Mouse (Mus musculus) forebrain, embryonic 13.5 days (tissue): ENCODE measurements at regions not wholly inside any gene's neighbourhood (a gene's known extent, or its start where the extent isn't known, plus 50 kb on each side); places are given as distances from the start of the nearest gene placed in this dataset.
A peak's percentile ranks its signal among the peaks of the same experiment; 100 is the strongest.

Experiments
- ATAC-seq: fragments of 200-750 bp; cut with Nextera tagmentation; 2 replicates; pipeline ENCODE4 v1.8.0; 2017
- H3K27ac ChIP-seq: fragments of 300-500 bp; sonication (generic); 2 replicates; pipeline ENCODE4 v1.5.1; 2015; ENCODE audit warnings: inconsistent platforms, mild to moderate bottlenecking, moderate library complexity
- H3K27me3 ChIP-seq: fragments of 300-500 bp; sonication (generic); 2 replicates; pipeline ENCODE4 v1.6.1; 2015; ENCODE audit warnings: mild to moderate bottlenecking, inconsistent platforms
- H3K36me3 ChIP-seq: fragments of 300-500 bp; sonication (generic); 2 replicates; pipeline ENCODE4 v1.6.1; 2015; ENCODE audit warnings: mild to moderate bottlenecking, inconsistent platforms; ENCODE audit not compliant: poor library complexity, severe bottlenecking
- H3K4me1 ChIP-seq: fragments of 300-500 bp; sonication (generic); 2 replicates; pipeline ENCODE4 v1.6.1; 2015; ENCODE audit warnings: inconsistent platforms
- H3K4me2 ChIP-seq: fragments of 300-500 bp; sonication (generic); 2 replicates; pipeline ENCODE4 v1.6.1; 2015; ENCODE audit warnings: inconsistent platforms, mild to moderate bottlenecking, moderate library complexity
- H3K4me3 ChIP-seq: fragments of 300-500 bp; sonication (generic); 2 replicates; pipeline ENCODE4 v1.5.1; 2015; ENCODE audit warnings: mild to moderate bottlenecking, inconsistent platforms
- H3K9ac ChIP-seq: fragments of 300-500 bp; sonication (generic); 2 replicates; pipeline ENCODE4 v1.6.1; 2015; ENCODE audit warnings: mild to moderate bottlenecking, inconsistent platforms
- H3K9me3 ChIP-seq: fragments of 300-500 bp; sonication (generic); replicated peaks from 2 replicates; pipeline ENCODE4 v1.6.1; 2016; ENCODE audit warnings: inconsistent platforms
- WGBS: fragments of 180-500 bp; shearing (Covaris S2); methylation state at CpG from one replicate; pipeline ENCODE4 v1.1.7; 2015; 5-methylcytosine and 5-hydroxymethylcytosine counted together

DNA sequence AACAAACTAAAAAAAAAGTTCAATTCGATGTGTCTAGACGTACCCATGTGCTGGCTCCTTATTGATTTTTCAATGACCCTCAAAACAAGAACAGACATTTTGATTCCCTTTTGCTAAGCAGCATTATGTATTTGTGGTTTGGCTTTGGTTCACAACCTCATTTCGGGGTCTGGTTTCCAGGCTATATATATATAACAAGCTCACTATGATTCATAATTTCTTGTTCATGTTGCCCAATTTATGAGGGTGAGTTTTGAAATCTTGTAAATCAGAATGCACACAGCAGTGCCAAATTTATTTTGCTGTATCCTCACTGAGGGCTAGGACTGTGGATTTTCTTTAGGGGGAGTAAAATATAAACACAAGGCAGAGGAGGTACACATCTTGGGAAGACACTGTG lies 177.0 kb downstream of the Calcrl start:
- no peak overlapping the region for H3K9ac ChIP-seq

DNA sequence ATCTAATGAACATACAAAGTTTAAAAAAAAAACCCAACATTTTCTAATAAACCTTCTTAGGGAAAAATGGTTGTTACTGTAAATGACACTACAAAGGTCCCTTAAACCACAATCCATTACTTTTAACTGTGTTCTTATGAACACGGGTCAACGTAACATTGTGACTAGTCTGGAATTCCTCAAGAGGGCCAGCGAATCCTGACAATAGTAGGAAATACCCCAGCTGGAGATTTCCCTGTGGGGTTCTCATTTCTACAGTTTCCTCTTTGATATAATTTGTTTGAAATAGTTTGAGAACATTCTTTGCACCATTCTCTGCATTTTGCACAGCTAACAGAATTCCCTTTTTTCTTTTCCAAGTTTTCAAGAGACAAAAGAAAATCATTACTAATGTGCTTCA lies 175.3 kb downstream of the Calcrl start:
- Histone ChIP-seq H3K36me3 (no peaks in the 10 kb centered on the region), H3K9ac (no peak overlapping the region), H3K27ac (no peak overlapping the region), H3K4me2 (no peak overlapping the region), H3K9me3 (no peaks in the 10 kb centered on the region), H3K4me3 (no peak overlapping the region), H3K27me3 (no peaks in the 10 kb centered on the region), H3K4me1 (no peaks in the 10 kb centered on the region)
- 71% methylated on average over 3 of the region's 3 CpGs for WGBS
- no peak for ATAC-seq

More for the DNA sequence above, 177.0 kb downstream of the Calcrl start:
- Histone ChIP-seq H3K27ac (no peak overlapping the region), H3K4me2 (no peak overlapping the region), H3K27me3 (no peaks in the 10 kb centered on the region), H3K4me3 (no peak overlapping the region), H3K4me1 (no peaks in the 10 kb centered on the region), H3K9me3 (no peaks in the 10 kb centered on the region), H3K36me3 (no peaks in the 10 kb centered on the region)
- 88% methylated on average over 3 of the region's 3 CpGs for WGBS
- no peak for ATAC-seq

DNA sequence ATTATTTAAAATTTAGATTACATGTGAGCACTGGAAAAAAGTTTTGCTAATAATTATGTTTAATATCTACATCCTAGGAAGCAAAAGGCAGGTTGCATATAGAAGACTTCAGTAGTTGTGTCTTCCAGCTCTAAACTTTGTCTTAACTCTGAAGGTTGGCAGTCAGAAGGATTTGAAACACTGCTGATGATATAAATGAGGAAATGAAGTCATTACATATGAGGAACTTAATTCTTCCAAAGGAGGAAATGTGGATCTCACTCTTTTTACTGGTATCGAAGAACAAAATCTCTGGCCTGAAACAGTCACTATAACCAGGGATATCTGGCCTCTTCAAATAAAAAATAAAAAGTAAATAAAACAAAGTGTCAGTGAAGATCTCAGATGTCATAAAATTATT lies 173.1 kb downstream of the Calcrl start:
- ATAC-seq: no peak
- H3K4me3 ChIP-seq: no peak overlapping the region
- 95% methylated on average over 1 of the region's 1 CpGs for WGBS

DNA sequence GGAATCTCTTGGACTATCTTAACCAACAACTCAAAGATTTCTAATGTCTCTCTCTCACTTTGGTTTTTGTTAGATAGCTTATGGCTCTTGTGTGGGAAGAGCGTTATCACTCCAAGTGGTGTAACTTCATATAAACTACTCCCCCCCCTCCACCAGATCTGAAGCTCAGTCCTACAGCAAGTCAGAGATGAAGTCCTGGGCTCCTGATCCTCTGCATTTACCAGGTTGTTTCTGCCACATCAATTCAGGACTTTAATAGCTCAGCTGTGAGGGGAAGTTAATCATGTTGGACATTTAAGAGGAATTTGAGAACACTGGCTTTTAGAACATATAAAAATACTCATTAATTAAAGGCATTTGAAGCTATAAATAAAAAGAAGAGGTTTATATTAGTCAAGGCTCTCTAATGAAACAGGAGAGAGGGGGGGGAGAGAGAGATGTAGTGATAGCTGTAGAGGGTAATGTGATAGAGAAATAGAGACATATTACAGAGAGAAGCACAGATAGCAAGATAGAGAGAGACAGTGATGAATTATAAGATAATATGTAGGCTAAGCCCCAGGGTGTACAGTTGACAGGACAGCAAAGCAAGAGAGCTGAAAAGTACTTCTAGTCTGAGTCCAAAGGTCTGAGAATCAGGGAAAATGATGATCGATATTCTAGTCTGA lies 166.7 kb downstream of the Calcrl start:
- H3K4me3 ChIP-seq: no peak overlapping the region
- no peak overlapping the region for H3K9ac ChIP-seq
- H3K36me3 ChIP-seq: no peaks in the 10 kb centered on the region
- H3K27ac ChIP-seq: no peak overlapping the region
- no peaks in the 10 kb centered on the region for H3K27me3 ChIP-seq
- no peaks in the 10 kb centered on the region for H3K4me1 ChIP-seq
- H3K9me3 ChIP-seq: no peaks in the 10 kb centered on the region
- WGBS: 92% methylated on average over 2 of the region's 2 CpGs
- H3K4me2 ChIP-seq: no peak overlapping the region
- ATAC-seq: no peak

More for the DNA sequence above, 173.1 kb downstream of the Calcrl start:
- Histone ChIP-seq H3K9ac (no peak overlapping the region), H3K9me3 (no peaks in the 10 kb centered on the region), H3K4me1 (no peaks in the 10 kb centered on the region), H3K36me3 (no peaks in the 10 kb centered on the region), H3K27me3 (no peaks in the 10 kb centered on the region), H3K27ac (no peak overlapping the region), H3K4me2 (no peak overlapping the region)

DNA sequence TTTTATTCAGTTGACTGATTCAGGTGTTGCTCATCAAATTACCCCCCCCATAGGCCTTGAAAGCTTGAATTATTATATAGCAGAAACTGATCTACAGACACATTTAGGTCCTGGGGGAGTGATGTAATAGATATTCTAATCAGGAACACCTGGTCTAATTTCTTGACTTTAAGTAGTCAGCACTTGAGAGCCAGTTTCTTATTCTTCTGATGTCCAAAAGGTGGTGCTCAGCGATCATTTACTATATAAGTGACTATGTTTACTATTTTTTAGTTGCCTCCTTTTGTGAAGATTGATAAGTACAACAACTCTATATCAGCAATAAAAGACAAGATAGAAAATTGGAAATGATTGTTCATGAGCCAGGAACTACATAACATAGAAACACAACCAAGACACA lies 166.0 kb downstream of the Calcrl start:
- no peaks in the 10 kb centered on the region for H3K4me1 ChIP-seq
- H3K9me3 ChIP-seq: no peaks in the 10 kb centered on the region
- no peak for ATAC-seq
- no peak overlapping the region for H3K4me3 ChIP-seq
- H3K36me3 ChIP-seq: no peaks in the 10 kb centered on the region
- H3K27me3 ChIP-seq: no peaks in the 10 kb centered on the region
- H3K4me2 ChIP-seq: no peak overlapping the region
- no peak overlapping the region for H3K27ac ChIP-seq
- WGBS: 90% methylated on average over 1 of the region's 1 CpGs
- H3K9ac ChIP-seq: no peak overlapping the region

DNA sequence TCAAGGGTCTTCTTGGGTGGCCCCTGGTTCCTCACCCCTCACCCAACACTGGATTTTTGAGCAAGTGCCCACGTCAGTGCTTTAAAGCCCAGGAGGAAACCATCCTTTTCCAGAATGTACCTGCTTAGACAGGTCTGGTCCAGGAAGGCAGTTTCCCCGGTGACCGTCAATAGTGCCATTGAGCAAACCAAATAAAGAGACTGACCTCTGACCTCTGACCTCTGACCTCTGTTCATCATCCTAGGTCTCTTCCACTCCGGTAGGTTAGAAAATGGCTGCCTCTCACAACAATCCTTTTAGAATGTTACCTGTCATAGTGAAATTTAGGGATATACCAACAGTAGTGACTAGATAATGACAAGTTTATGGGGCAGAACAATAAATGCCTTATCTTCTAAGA lies 164.5 kb downstream of the Calcrl start:
- H3K9ac ChIP-seq: no peak overlapping the region
- 59% methylated on average over 4 of the region's 4 CpGs for WGBS
- no peak overlapping the region for H3K27ac ChIP-seq
- H3K36me3 ChIP-seq: no peaks in the 10 kb centered on the region
- H3K9me3 ChIP-seq: no peaks in the 10 kb centered on the region
- no peak overlapping the region for H3K4me2 ChIP-seq
- H3K4me3 ChIP-seq: no peak overlapping the region
- ATAC-seq: 0 out of 2 replicates have a peak, but pooled peaks have one; percentile 13
- no peaks in the 10 kb centered on the region for H3K27me3 ChIP-seq
- no peaks in the 10 kb centered on the region for H3K4me1 ChIP-seq

DNA sequence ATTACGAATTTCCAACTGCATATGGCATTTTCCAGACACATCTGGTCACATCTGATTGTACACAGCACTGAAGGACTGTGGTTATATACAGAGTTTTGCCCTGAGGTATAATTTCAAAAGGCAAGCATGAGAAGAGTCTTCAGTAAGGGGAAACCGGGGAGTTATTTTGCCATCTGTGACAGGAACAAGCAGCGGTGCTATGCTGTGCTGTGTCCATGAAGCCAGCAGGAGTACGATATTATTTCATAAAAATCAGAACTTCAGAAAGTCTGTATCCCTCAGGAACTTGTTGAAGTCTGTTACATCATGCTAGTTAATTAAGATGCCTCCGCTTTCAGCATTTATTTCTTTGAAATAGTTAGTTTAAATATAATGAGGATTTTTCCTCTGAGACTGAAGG lies 163.7 kb downstream of the Calcrl start:
- Histone ChIP-seq H3K9ac (no peak overlapping the region), H3K4me1 (no peaks in the 10 kb centered on the region), H3K9me3 (no peaks in the 10 kb centered on the region), H3K27ac (no peak overlapping the region), H3K27me3 (no peaks in the 10 kb centered on the region), H3K36me3 (no peaks in the 10 kb centered on the region), H3K4me2 (no peak overlapping the region), H3K4me3 (no peak overlapping the region)
- WGBS: 93% methylated on average over 5 of the region's 5 CpGs
- ATAC-seq: no peak

DNA sequence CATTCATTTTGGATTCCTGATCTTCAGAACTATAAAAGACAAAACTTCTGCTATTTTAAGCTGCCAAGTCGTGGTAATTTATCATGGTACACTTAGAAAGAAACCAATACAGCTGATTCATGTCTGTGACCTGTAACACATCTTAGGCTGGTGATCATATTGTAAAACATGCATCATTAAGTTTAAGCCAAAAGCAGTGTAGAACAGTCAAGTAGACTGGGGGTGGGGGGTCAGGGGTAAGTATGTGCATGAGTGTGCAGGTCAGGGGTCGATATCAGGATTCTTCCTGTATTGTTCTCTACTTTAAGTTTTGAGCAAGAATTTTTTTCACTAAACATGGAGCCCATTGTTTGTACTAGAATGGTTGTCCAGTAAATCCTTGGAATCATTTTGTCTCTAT lies 160.7 kb downstream of the Calcrl start:
- no peak for ATAC-seq
- Histone ChIP-seq H3K4me2 (no peak overlapping the region), H3K4me3 (no peak overlapping the region), H3K9ac (no peak overlapping the region), H3K36me3 (no peaks in the 10 kb centered on the region), H3K9me3 (no peaks in the 10 kb centered on the region), H3K27ac (no peak overlapping the region), H3K27me3 (no peaks in the 10 kb centered on the region), H3K4me1 (no peaks in the 10 kb centered on the region)
- 67% methylated on average over 2 of the region's 2 CpGs for WGBS

DNA sequence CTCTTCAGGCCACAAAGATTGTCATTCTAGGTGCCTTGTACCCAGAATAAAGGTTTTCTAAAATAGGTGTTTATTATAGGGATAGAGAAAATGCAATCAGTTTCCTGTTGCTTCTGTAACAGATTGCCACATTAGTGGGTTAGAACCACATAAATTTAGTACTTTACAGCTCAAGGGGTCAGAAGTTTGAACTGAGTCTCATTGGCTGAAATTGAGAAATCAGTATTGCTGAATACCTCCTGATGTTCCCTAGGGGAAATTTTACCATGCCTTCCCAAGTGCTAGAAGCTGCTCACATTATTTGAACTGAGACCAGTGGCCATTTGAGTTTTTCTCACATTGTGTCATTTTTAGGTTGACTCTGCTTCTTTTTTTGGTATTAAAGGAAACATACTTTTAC lies 160.2 kb downstream of the Calcrl start:
- no peaks in the 10 kb centered on the region for H3K27me3 ChIP-seq

DNA sequence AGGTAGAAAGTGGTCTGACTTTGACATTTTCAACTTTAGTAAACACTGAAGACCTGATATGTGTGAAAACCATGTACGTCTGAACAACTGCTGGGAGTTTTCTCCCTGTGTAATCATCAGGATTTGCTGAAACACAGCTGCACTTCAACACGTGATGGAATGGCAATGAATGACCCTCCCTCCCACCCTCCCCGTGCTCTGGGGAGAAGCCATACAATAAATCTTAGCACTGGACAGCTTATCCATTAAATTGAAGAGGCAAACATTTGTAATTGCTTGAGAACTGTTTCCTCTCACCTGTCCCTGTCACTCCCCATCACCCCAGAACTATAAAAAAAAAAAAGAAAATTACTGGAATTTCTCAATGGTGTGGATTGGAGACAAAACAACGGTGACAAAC lies 159.1 kb downstream of the Calcrl start:
- ATAC-seq: no peak
- 55% methylated on average over 4 of the region's 4 CpGs for WGBS
- H3K4me2 ChIP-seq: no peak overlapping the region
- H3K9me3 ChIP-seq: no peaks in the 10 kb centered on the region
- no peak overlapping the region for H3K4me3 ChIP-seq
- H3K27ac ChIP-seq: no peak overlapping the region
- H3K4me1 ChIP-seq: no peaks in the 10 kb centered on the region
- H3K9ac ChIP-seq: no peak overlapping the region
- no peaks in the 10 kb centered on the region for H3K27me3 ChIP-seq
- no peaks in the 10 kb centered on the region for H3K36me3 ChIP-seq

More for the DNA sequence above, 160.2 kb downstream of the Calcrl start:
- no peak overlapping the region for H3K4me2 ChIP-seq
- H3K36me3 ChIP-seq: no peaks in the 10 kb centered on the region
- no peaks in the 10 kb centered on the region for H3K9me3 ChIP-seq
- no peak overlapping the region for H3K9ac ChIP-seq
- no peaks in the 10 kb centered on the region for H3K4me1 ChIP-seq
- no peak overlapping the region for H3K4me3 ChIP-seq
- ATAC-seq: no peak
- no peak overlapping the region for H3K27ac ChIP-seq

DNA sequence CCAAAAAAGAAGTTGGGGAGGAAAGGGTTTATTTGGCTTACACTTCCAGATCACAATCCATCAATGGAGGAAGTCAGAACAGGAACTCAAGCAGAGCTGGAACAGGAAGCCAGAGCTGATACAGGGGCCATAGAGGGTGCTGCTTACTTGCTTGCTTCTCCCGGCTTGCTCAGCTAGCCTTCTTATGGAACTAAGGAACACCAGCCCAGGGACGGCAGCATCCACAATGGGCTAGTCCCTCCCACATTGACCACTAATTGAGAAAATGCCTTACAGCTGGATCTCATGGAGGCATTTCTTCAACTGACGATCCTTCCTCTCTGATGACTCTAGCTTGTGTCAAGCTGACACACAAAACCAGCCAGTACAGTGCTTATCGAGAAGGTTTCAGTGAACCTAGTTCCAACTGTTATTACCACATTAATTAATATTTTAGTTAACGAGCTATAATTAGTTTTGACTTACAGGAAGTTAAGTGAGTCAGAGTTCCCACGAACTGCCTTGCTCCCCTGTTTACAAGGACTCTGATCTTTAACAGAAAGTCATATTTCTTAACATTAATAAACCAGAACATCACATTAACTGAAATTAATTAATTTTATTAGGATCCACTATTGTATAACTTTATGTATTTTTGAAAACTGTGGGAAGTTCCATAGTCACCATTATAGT lies 158.2 kb downstream of the Calcrl start:
- no peak overlapping the region for H3K4me2 ChIP-seq
- H3K36me3 ChIP-seq: no peaks in the 10 kb centered on the region
- H3K27me3 ChIP-seq: no peaks in the 10 kb centered on the region
- no peak overlapping the region for H3K27ac ChIP-seq
- H3K9me3 ChIP-seq: no peaks in the 10 kb centered on the region
- H3K9ac ChIP-seq: no peak overlapping the region
- no peaks in the 10 kb centered on the region for H3K4me1 ChIP-seq
- no peak overlapping the region for H3K4me3 ChIP-seq
- 39% methylated on average over 6 of the region's 6 CpGs for WGBS
- ATAC-seq: no peak

DNA sequence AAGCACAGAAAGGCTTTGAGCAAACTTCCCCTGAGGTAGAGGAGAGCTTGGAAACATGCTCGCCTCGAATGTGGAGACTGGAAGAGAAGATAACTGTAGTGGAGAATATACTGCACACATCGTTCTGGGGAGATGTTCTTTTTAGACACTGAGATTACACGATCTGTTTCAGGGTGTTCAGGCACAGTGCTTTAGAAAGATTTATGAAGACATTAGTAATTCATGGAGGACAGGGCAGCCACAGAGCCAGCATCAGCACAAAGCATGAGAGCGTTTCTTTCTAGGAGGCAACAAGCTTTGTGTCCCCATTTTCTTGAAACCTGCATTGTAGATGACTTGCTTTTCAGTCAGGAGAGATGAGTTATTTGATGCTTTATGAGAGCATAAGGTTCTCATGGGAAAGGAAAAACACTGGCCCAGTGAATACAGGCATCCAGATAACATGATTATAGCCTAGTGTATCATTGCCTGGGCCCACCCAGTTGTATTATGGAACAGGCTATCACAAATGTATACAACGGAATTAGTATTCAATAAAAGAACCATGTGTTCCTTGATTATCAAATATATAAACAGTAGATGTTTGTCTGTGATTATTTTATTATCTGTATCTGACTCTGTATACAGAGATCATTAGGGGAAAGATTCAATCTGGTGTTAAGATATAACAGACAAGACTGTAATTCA lies 151.0 kb downstream of the Calcrl start:
- Histone ChIP-seq H3K4me3 (no peak overlapping the region), H3K9me3 (no peaks in the 10 kb centered on the region), H3K9ac (no peak overlapping the region), H3K36me3 (no peaks in the 10 kb centered on the region), H3K27ac (no peak overlapping the region), H3K4me1 (no peaks in the 10 kb centered on the region), H3K27me3 (no peaks in the 10 kb centered on the region), H3K4me2 (no peak overlapping the region)
- 89% methylated on average over 6 of the region's 6 CpGs for WGBS
- ATAC-seq: no peak
